Mouse (Mus musculus) layer of hippocampus, adult 9-11 months (tissue): ENCODE measurements around the gene Me3.

Source experiments
- DNase-seq: peaks from one replicate; pipeline ENCODE4 v3.0.0; 2022

Gene Me3

GRCm38 (mm10) chr7:89632342-89633251, at the start of gene Me3:
Me3 (plus strand) TSS chr7:89632392.
- peak; percentile 54 for DNase-seq

GRCm38 (mm10) chr7:89590039-89590438, 42.2 kb upstream of the Me3 start:
- DNase-seq, result no peak

- DNase-seq, result peak; percentile 20
Measured at GRCm38 (mm10) chr7:89590542-89591251, 41.5 kb upstream of the Me3 start.

GRCm38 (mm10) chr7:89595813-89596212, 36.4 kb upstream of the Me3 start:
- DNase-seq, result no peak

- DNase-seq, result no peak
Measured at GRCm38 (mm10) chr7:89605589-89606536, 26.3 kb upstream of the Me3 start.

GRCm38 (mm10) chr7:89607329-89607728, 24.9 kb upstream of the Me3 start:
- no peak for DNase-seq

GRCm38 (mm10) chr7:89611236-89611635, 21.0 kb upstream of the Me3 start:
- no peak for DNase-seq

- DNase-seq, result no peak
Measured at GRCm38 (mm10) chr7:89616235-89616634, 16.0 kb upstream of the Me3 start.

- no peak for DNase-seq
Measured at GRCm38 (mm10) chr7:89623331-89623730, 8.9 kb upstream of the Me3 start.

- DNase-seq, result no peak
Measured at GRCm38 (mm10) chr7:89627393-89627792, 4.8 kb upstream of the Me3 start.

- no peak for DNase-seq
Measured at GRCm38 (mm10) chr7:89628006-89628405, 4.2 kb upstream of the Me3 start.

GRCm38 (mm10) chr7:89629006-89629405, 3.2 kb upstream of the Me3 start:
- no peak for DNase-seq

GRCm38 (mm10) chr7:89629914-89630313, 2.3 kb upstream of the Me3 start:
- no peak for DNase-seq

- no peak for DNase-seq
Measured at GRCm38 (mm10) chr7:89630796-89631195, 1.4 kb upstream of the Me3 start.

- no peak for DNase-seq
Measured at GRCm38 (mm10) chr7:89640533-89640932, 8.3 kb downstream of the Me3 start.

- DNase-seq, result peak; percentile 49
Measured at GRCm38 (mm10) chr7:89640944-89641661, 8.9 kb downstream of the Me3 start.

- DNase-seq, result no peak
Measured at GRCm38 (mm10) chr7:89645015-89645414, 12.8 kb downstream of the Me3 start.

GRCm38 (mm10) chr7:89647864-89648263, 15.7 kb downstream of the Me3 start:
- no peak for DNase-seq

- DNase-seq, result no peak
Measured at GRCm38 (mm10) chr7:89657183-89657582, 25.0 kb downstream of the Me3 start.

GRCm38 (mm10) chr7:89657692-89658212, 25.6 kb downstream of the Me3 start:
- no peak for DNase-seq

- DNase-seq, result no peak
Measured at GRCm38 (mm10) chr7:89664197-89664596, 32.0 kb downstream of the Me3 start.

GRCm38 (mm10) chr7:89666361-89666760, 34.2 kb downstream of the Me3 start:
- DNase-seq, result no peak
